Mouse (Mus musculus) testis, adult 2 months (tissue): ENCODE results near the gene Tle3.

ENCODE experiments used
- CTCF ChIP-seq: fragments of 200-500 bp; IDR thresholded peaks from 2 replicates; pipeline ENCODE4 v1.5.1; 2012; ENCODE audit warnings: low read depth, mild to moderate bottlenecking, inconsistent platforms, low read length, moderate library complexity; ENCODE audit not compliant: control insufficient read depth, insufficient read depth, insufficient replicate concordance
- POLR2A ChIP-seq: fragments of 200-500 bp; IDR thresholded peaks from 2 replicates; pipeline ENCODE4 v1.6.1; 2012; ENCODE audit warnings: low read depth, mild to moderate bottlenecking, inconsistent platforms, low read length, moderate library complexity; ENCODE audit not compliant: control insufficient read depth

DNA sequence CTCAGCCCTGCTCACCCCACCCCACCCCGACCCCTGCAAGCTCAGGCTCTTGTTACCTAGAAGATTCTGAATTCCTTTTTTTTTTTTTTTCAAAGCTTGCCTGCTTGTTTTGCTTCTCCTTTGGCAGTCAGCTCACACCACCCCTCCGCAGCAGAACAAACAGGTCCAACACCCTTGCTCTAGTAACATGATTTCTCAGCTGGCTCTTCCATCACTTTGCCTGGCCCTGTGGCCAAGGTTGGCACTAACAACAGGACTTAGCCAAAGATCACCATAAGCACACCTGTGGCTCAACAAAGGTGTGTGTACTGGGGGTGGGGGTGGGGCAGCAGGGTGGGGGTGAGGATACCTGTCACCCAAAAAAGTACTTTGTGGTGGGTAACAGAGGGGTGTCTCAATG, 47.2 kb upstream of the Tle3 start:
- no peak for TF ChIP-seq POLR2A
- TF ChIP-seq CTCF, result no peak
